Mouse (Mus musculus) heart, embryonic 14.5 days (tissue): ENCODE results near the gene Hrg. TPM values are rescaled to one million over a fixed set of nuclear protein-coding genes. Genes with fewer than 3 reads are reported as not detected.
"Not testable (repeated sequence)": the region's sequence is repeated elsewhere in the genome, so short reads cannot be mapped to it uniquely, and the experiment has no call there.

Experiments used
- ATAC-seq: fragments of 200-750 bp; cut with Nextera tagmentation; 2 replicates; pipeline ENCODE4 v1.8.0; 2017; ENCODE audit warnings: low read depth, moderate TSS enrichment; ENCODE audit not compliant: insufficient number of reproducible peaks, insufficient read depth, low FRiP score
- H3K27ac ChIP-seq, 2 experiments: fragments of 200-500 bp in 1 of 2; fragments of 300-500 bp in 1 of 2; sonication (generic) in 1 of 2; replicated peaks in 1 of 2; 2 replicates each; pipeline ENCODE4 v1.5.1; 2012 to 2014; ENCODE audit warnings: low read depth in 2 of 2, low read length in 2 of 2, control low read depth in 1 of 2, mild to moderate bottlenecking in 1 of 2, mixed read lengths in 1 of 2; ENCODE audit not compliant: control insufficient read depth in 1 of 2, insufficient read depth in 1 of 2
- H3K27me3 ChIP-seq: fragments of 300-500 bp; sonication (generic); 2 replicates; pipeline ENCODE4 v1.6.1; 2014; ENCODE audit warnings: mild to moderate bottlenecking, low read length, control low read depth; ENCODE audit not compliant: control insufficient read depth, insufficient read depth
- H3K36me3 ChIP-seq: fragments of 300-500 bp; sonication (generic); 2 replicates; pipeline ENCODE4 v1.6.1; 2014; ENCODE audit warnings: mild to moderate bottlenecking, control low read depth, low read length, mixed read lengths; ENCODE audit not compliant: control insufficient read depth, insufficient read depth
- H3K4me1 ChIP-seq, 2 experiments: fragments of 200-500 bp in 1 of 2; fragments of 300-500 bp in 1 of 2; sonication (generic) in 1 of 2; 2 replicates each; pipeline ENCODE4 v1.6.1; 2012 to 2014; ENCODE audit warnings: low read length in 2 of 2, control low read depth in 1 of 2, mixed read lengths in 1 of 2; ENCODE audit not compliant: control insufficient read depth in 2 of 2, insufficient read depth in 2 of 2
- H3K4me2 ChIP-seq: fragments of 300-500 bp; sonication (generic); 2 replicates; pipeline ENCODE4 v1.6.1; 2014; ENCODE audit warnings: mild to moderate bottlenecking, low read length
- H3K4me3 ChIP-seq, 2 experiments: fragments of 200-500 bp in 1 of 2; fragments of 300-500 bp in 1 of 2; sonication (generic) in 1 of 2; 2 replicates each; pipeline ENCODE4 v1.5.1; 2012 to 2014; ENCODE audit warnings: low read length in 2 of 2, mild to moderate bottlenecking in 2 of 2, control low read depth in 1 of 2, low read depth in 1 of 2, moderate library complexity in 1 of 2; ENCODE audit not compliant: control insufficient read depth in 1 of 2, insufficient read depth in 1 of 2
- H3K9ac ChIP-seq: fragments of 300-500 bp; sonication (generic); 2 replicates; pipeline ENCODE4 v1.6.1; 2014; ENCODE audit warnings: mild to moderate bottlenecking, low read length
- H3K9me3 ChIP-seq: fragments of 300-500 bp; sonication (generic); 2 replicates; pipeline ENCODE4 v1.6.1; 2016; ENCODE audit warnings: low read length, control low read depth; ENCODE audit not compliant: control insufficient read depth
- WGBS: fragments of 180-500 bp; shearing (Covaris S2); extraction: QIAGEN DNeasy Blood & Tissue Kit; methylation state at CpG from one replicate; pipeline ENCODE4 v1.1.7; 2014; 5-methylcytosine and 5-hydroxymethylcytosine counted together
- polyA plus RNA-seq: library from polyadenylated mRNA; unstranded; fragments of >200 nt; fragmentation: Nextera tagmentation; extraction: Ambion mirVana; gene quantifications from 2 replicates; pipeline ENCODE4 v1.2.1, GENCODE M21; 2014

Hrg gene
- polyA plus RNA-seq, 1 experiment from 2014 or later: not detected

DNA sequence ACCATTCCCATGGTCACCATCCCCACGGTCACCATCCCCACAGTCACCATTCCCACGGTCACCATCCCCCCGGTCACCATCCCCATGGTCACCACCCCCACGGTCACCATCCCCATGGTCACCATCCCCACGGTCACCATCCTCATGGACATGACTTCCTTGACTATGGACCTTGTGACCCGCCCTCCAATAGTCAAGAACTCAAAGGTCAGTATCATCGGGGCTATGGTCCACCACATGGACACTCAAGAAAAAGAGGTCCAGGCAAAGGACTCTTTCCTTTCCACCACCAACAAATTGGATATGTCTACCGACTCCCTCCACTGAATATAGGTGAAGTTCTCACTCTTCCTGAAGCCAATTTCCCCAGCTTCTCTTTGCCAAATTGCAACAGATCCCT lies 10.2 kb downstream of the Hrg start:
- H3K9ac ChIP-seq: no peak overlapping the region
- no peak for ATAC-seq
- 82% methylated on average over 8 of the region's 8 CpGs for WGBS
- H3K4me1 ChIP-seq: no peaks in the 10 kb centered on the region
- no peaks in the 10 kb centered on the region for H3K27me3 ChIP-seq
- H3K36me3 ChIP-seq: no peaks in the 10 kb centered on the region
- H3K4me3 ChIP-seq: no peak overlapping the region
- no peak overlapping the region for H3K27ac ChIP-seq
- no peak overlapping the region for H3K4me2 ChIP-seq
- no peaks in the 10 kb centered on the region for H3K9me3 ChIP-seq

DNA sequence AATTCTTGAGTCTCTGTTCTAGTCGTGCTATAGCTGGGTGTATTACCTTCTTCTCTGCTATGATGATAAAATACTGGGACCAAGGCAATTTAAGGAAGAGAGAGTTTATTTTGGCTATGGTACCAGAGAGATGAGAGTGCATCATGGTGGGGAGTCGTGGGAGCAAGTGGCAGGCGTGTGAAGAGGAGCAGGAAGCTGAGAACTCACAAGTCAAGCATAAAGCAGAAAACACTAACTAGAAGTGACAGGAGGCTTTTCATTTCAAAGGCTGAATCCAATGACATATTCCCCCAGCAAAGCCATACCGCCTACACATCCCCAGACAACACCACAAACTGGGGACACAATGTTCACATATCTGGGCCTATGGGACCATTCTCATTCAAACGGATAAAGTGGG lies 11.4 kb downstream of the Hrg start:
- Histone ChIP-seq H3K9me3 (no peaks in the 10 kb centered on the region), H3K4me3 (no peak overlapping the region), H3K4me2 (no peak overlapping the region), H3K4me1 (no peaks in the 10 kb centered on the region), H3K27ac (no peak overlapping the region), H3K36me3 (no peaks in the 10 kb centered on the region), H3K9ac (no peak overlapping the region), H3K27me3 (no peaks in the 10 kb centered on the region)
- no peak for ATAC-seq
- WGBS: 68% methylated on average over 5 of the region's 5 CpGs

DNA sequence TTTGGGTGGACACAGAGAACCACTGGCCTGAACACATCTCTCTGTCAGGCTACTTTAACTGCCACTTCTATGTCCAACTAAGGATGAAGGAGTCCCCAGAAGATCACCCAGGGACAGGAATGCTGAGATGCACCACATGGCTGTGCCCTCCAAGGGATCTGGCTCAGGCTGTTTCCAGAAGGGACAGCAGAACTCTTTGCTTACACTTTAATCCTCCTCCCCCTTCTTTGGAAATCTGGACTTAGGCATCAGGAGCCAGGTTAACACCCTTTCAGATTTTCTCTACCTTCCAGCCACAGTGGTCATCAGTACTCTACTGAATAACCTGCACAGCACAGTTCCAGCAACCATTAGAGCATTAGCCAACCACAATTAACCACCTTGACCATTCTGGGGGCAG lies 12.4 kb downstream of the Hrg start:
- Histone ChIP-seq H3K4me1 (no peaks in the 10 kb centered on the region), H3K36me3 (no peaks in the 10 kb centered on the region)
- no peak for ATAC-seq

DNA sequence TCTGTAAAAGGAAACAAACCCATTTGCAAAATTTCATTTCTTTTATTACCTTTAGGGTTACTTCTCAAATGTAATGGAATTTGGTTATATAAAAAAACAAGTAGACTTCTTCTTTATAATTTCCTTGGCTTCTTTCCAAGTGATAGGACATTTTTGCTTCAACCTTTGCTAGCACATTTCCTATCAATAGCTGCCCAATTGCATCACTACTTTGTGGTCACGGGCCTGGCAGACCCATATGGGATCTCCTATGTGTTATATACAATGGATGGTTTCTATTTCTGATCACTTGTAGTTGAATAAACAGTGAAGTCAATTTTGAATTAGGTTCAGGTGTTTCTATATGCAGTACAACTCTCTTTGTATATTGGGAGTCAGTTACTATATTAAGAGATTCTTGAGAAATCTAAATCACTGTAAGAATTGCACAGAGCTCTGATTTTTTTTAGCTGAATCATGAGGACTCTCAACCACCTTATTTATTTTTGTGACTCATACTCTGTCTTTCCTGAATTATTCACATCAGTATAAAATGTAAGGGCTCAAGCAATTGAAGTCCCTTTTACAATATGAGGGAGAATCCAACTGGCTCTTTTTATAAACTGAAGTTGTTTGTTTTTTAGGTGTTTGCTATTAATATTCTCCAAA lies 16.6 kb downstream of the Hrg start:
- Histone ChIP-seq H3K9me3 (no peaks in the 10 kb centered on the region), H3K4me3 (no peak overlapping the region), H3K9ac (no peak overlapping the region), H3K36me3 (no peaks in the 10 kb centered on the region), H3K4me1 (no peaks in the 10 kb centered on the region), H3K4me2 (no peak overlapping the region), H3K27me3 (no peaks in the 10 kb centered on the region), H3K27ac (no peak overlapping the region)
- no peak for ATAC-seq
- 63% methylated on average over 1 of the region's 1 CpGs for WGBS

More for the DNA sequence above, 12.4 kb downstream of the Hrg start:
- Histone ChIP-seq H3K9ac (no peak overlapping the region), H3K9me3 (no peaks in the 10 kb centered on the region), H3K27ac (no peak overlapping the region), H3K4me3 (no peak overlapping the region), H3K4me2 (no peak overlapping the region), H3K27me3 (no peaks in the 10 kb centered on the region)

DNA sequence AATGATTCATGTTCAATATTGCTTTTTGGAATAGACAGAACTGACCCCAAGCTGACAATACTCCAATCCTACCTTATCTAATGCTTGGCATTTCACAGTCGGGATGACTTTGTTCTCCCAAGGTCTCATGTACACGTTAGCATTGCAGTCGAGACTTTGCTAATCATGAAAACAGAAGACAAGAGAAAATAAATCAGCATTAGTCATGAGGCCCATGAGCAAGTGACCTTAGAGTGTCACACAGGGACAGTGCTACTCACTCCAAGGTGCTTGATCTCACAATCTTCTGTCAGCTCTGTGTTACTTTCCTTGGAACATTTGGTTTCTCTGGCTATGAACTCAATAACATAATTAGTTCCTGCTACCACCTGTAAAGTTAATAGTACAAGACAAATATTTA lies 46.1 kb downstream of the Hrg start:
- not testable (repeated sequence) for H3K36me3 ChIP-seq, H3K4me2 ChIP-seq, H3K27me3 ChIP-seq, ATAC-seq, H3K27ac ChIP-seq, H3K9ac ChIP-seq, H3K4me1 ChIP-seq, H3K4me3 ChIP-seq, H3K9me3 ChIP-seq
- 52% methylated on average over 3 of the region's 3 CpGs for WGBS

Other genes with a start within 250 kb of the Hrg start
- gene Crygs, start 139.5 kb upstream of the Hrg start, polyA plus RNA-seq: not detected in 2 replicates
- gene Tbccd1, start 93.4 kb upstream of the Hrg start, polyA plus RNA-seq: 19.3 TPM in 2 replicates
- gene Dnajb11, start 93.2 kb upstream of the Hrg start, polyA plus RNA-seq: 86.4 and 97.4 TPM in 2 replicates
- 2.0 and 4.6 TPM in 2 replicates for gene Ahsg, start 59.8 kb upstream of the Hrg start, polyA plus RNA-seq
- not detected in 2 replicates for gene Fetub, start 32.7 kb upstream of the Hrg start, polyA plus RNA-seq
- not detected in 2 replicates for gene Kng2, start 78.4 kb downstream of the Hrg start, polyA plus RNA-seq
- 0.36 TPM in 1 of 2 replicates, not detected in the other for gene Kng1, start 106.8 kb downstream of the Hrg start, polyA plus RNA-seq
- gene Eif4a2, start 156.4 kb downstream of the Hrg start, polyA plus RNA-seq: 174 and 182 TPM in 2 replicates
- gene Rfc4, start 176.7 kb downstream of the Hrg start, polyA plus RNA-seq: 84.8 and 86.4 TPM in 2 replicates
- gene Adipoq, start 195.5 kb downstream of the Hrg start, polyA plus RNA-seq: 0.15 TPM in 1 of 2 replicates, not detected in the other